Mouse (Mus musculus) CD4-positive, CD25-positive, alpha-beta regulatory T cell, adult 2 months (primary cell): ENCODE measurements around the gene Zdhhc21.

Experiments
- DNase-seq: peaks from one replicate; pipeline ENCODE4 v3.0.0-alpha.2; 2012; ENCODE audit warnings: low read depth, low spot score

Gene Zdhhc21

GRCm38 (mm10) chr4:82765513-82766216 is 94.1 kb downstream of the Zdhhc21 start:
- DNase-seq, result no peak

DNA sequence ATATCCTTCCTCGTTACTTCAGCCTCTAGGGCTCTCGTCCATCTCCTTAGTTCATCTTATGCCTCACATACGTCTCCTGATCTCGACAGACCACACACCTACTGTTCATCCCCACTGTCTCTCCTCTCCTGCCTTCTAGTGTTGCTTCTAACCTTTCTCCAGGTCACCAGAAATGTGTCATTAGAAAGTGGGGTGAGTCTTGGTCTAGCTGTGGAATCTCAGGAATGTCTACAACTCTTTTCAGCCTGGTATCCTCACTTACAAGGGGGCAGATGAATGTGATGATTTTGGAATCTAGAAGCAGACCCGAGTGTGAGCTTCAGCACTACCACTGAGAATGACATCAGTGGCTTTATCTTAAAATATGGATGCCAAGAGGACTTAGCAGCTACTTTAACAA is 96.2 kb downstream of the Zdhhc21 start:
- no peak for DNase-seq

GRCm38 (mm10) chr4:82762430-82763119 is 97.2 kb downstream of the Zdhhc21 start:
- DNase-seq, result no peak

- no peak for DNase-seq
Measured at GRCm38 (mm10) chr4:82756295-82756626, 103.5 kb downstream of the Zdhhc21 start.

GRCm38 (mm10) chr4:82755616-82756294 is 104.0 kb downstream of the Zdhhc21 start:
- DNase-seq, result peak; percentile 14
